Mouse (Mus musculus) hindbrain, postnatal 0 days (tissue): ENCODE results near the gene Epop. TPM values are rescaled to one million over a fixed set of nuclear protein-coding genes. Genes with fewer than 3 reads are reported as not detected.
"Not testable (repeated sequence)": the region's sequence is repeated elsewhere in the genome, so short reads cannot be mapped to it uniquely, and the experiment has no call there.

ENCODE experiments used
- ATAC-seq: fragments of 200-750 bp; cut with Nextera tagmentation; 2 replicates; pipeline ENCODE4 v1.8.0; 2017; ENCODE audit warnings: mild to moderate bottlenecking, moderate TSS enrichment, moderate library complexity
- DNase-seq: peaks from one replicate; pipeline ENCODE4 v3.0.0-alpha.2; 2015; ENCODE audit warnings: low spot score
- H3K27ac ChIP-seq: fragments of 300-500 bp; sonication (generic); 2 replicates; pipeline ENCODE4 v1.5.1; 2014; ENCODE audit warnings: mild to moderate bottlenecking
- H3K27me3 ChIP-seq: fragments of 300-500 bp; sonication (generic); 2 replicates; pipeline ENCODE4 v1.6.1; 2014; ENCODE audit warnings: low read length, mixed read lengths; ENCODE audit not compliant: insufficient read depth
- H3K36me3 ChIP-seq: fragments of 300-500 bp; sonication (generic); 2 replicates; pipeline ENCODE4 v1.6.1; 2014; ENCODE audit warnings: low read length, mixed read lengths; ENCODE audit not compliant: insufficient read depth
- H3K4me1 ChIP-seq: fragments of 300-500 bp; sonication (generic); 2 replicates; pipeline ENCODE4 v1.6.1; 2014; ENCODE audit warnings: antibody characterized with exemption, low read length, mixed read lengths; ENCODE audit not compliant: insufficient read depth
- H3K4me2 ChIP-seq: fragments of 300-500 bp; sonication (generic); 2 replicates; pipeline ENCODE4 v1.6.1; 2014; ENCODE audit warnings: low read depth, mild to moderate bottlenecking, low read length, moderate library complexity, mixed read lengths
- H3K4me3 ChIP-seq: fragments of 300-500 bp; sonication (generic); 2 replicates; pipeline ENCODE4 v1.5.1; 2014; ENCODE audit warnings: low read length
- H3K9ac ChIP-seq: fragments of 300-500 bp; sonication (generic); replicated peaks from 2 replicates; pipeline ENCODE4 v1.6.1; 2014; ENCODE audit warnings: mild to moderate bottlenecking, low read length, moderate library complexity, mixed read lengths
- H3K9me3 ChIP-seq: fragments of 300-500 bp; sonication (generic); 2 replicates; pipeline ENCODE4 v1.6.1; 2016; ENCODE audit warnings: low read length, mixed read lengths
- CTCF ChIP-seq: IDR thresholded peaks from 2 replicates; pipeline ENCODE4 v1.5.1; 2016; ENCODE audit warnings: antibody characterized with exemption, control low read depth, low read depth
- WGBS: fragments of 180-500 bp; shearing (Covaris S2); extraction: QIAGEN DNeasy Blood & Tissue Kit; methylation state at CpG from one replicate; pipeline ENCODE4 v1.1.7; 2014; 5-methylcytosine and 5-hydroxymethylcytosine counted together
- polyA plus RNA-seq: library from polyadenylated mRNA; unstranded; fragments of >200 nt; fragmentation: Nextera tagmentation; extraction: Ambion mirVana; gene quantifications from 2 replicates; pipeline ENCODE4 v1.2.1, GENCODE M21; 2015
- total RNA-seq: library from RNA; depleted of rRNA; stranded (reverse); fragments of >200 nt; gene quantifications from 2 replicates; pipeline ENCODE4 v1.2.3, GENCODE M21; 2014

Gene Epop
- total and polyA plus RNA-seq, 2 experiments from 2014 or later, result 2.4 to 11.0 TPM

DNA sequence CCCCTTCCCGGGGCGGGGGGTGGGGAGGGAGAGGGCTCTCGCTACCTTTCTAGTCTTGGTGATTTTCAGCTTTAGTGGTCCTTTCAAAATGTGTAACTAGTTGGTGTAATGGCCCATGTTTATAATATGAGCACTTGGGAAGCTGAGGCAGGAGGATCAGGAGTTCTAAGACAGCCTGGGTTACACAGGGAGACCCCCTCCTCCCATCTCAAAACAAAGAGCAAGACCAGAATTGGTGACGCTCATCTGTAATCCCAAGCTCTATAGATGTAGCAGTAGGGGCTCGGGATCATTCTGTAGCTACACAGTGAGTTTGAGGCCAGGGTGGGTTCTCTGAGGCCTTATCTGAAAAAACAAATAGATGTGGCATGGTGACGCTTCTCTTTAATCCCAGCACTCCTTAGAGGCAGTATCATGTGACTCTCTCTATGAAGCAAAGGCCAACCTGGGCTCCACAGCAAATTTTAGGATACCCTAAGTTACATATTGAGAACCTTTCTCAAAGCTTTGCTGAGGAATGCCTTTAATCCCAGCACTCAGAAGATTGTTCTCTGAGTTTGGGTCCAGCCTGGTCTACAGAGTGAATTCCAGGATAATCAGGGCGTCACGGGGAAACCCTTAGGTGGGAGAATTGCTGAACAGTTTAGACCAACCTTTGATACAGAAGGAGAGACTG is 14.0 kb upstream of the Epop start:
- WGBS, result 84% methylated on average over 8 of the region's 8 CpGs
- no peak for DNase-seq
- ATAC-seq, result no peak
- H3K36me3 ChIP-seq, result no peaks in the 10 kb centered on the region
- no peak overlapping the region for H3K27ac ChIP-seq
- no peak overlapping the region for H3K9ac ChIP-seq
- H3K27me3 ChIP-seq, result no peaks in the 10 kb centered on the region
- no peaks in the 10 kb centered on the region for H3K4me1 ChIP-seq
- H3K9me3 ChIP-seq, result no peaks in the 10 kb centered on the region
- H3K4me3 ChIP-seq, result no peak overlapping the region
- H3K4me2 ChIP-seq, result no peak overlapping the region
- TF ChIP-seq CTCF, result no peak

DNA sequence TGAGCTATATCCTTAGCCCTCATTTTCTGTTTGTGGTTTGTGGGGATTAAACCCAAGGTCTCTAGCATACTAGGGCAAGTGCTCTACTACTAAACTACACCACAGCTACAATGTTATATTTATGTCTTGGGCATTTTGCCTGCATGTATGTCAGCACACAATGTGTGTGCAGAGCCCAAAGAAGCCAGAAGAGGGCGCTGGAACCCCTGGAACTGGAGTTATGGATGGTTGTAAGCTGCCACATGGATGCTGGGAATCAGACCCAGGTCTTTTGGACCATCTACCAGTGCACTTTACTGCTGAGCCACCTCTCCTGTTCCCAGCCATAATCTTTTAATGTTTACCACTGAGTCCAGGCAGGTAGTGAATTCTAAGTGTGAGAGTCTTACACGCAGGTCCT is 13.2 kb upstream of the Epop start:
- TF ChIP-seq CTCF, result peak; percentile 22; the same call in 1 of the 2 replicates
- DNase-seq, result no peak
- 55% methylated on average over 2 of the region's 2 CpGs for WGBS
- Histone ChIP-seq H3K27ac (no peak overlapping the region), H3K4me2 (no peak overlapping the region), H3K9ac (no peak overlapping the region), H3K4me3 (no peak overlapping the region), H3K9me3 (no peaks in the 10 kb centered on the region), H3K4me1 (no peaks in the 10 kb centered on the region), H3K36me3 (no peaks in the 10 kb centered on the region), H3K27me3 (no peaks in the 10 kb centered on the region)
- ATAC-seq, result no peak

DNA sequence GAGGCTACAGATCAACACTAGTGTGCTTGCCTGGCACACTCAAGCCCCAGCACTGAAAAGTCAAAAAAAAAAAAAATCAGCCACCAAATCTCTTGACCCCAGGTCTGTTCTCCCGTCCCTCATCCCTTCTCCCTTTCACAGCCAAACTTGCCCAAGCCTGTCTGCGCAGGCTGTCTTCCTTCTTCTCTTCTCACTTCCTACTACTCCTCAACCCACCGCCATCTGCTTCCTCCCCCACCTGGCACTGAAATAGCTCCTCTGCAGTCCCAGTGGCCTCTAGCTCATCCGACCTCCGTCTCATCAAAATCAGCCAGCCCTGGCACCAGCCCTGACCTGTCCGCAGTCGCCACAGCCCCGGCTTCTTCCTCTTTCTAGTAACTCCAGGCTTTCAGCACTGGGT is 12.2 kb upstream of the Epop start:
- Histone ChIP-seq H3K27me3 (no peaks in the 10 kb centered on the region), H3K36me3 (no peaks in the 10 kb centered on the region), H3K9ac (no peak overlapping the region), H3K4me2 (no peak overlapping the region), H3K27ac (no peak overlapping the region; the same call in 1 of the 2 replicates), H3K9me3 (no peaks in the 10 kb centered on the region), H3K4me1 (no peaks in the 10 kb centered on the region), H3K4me3 (no peak overlapping the region)
- DNase-seq, result no peak
- 54% methylated on average over 8 of the region's 8 CpGs for WGBS
- no peak for TF ChIP-seq CTCF
- peak; percentile 49; the same call in 1 of the 2 replicates for ATAC-seq

DNA sequence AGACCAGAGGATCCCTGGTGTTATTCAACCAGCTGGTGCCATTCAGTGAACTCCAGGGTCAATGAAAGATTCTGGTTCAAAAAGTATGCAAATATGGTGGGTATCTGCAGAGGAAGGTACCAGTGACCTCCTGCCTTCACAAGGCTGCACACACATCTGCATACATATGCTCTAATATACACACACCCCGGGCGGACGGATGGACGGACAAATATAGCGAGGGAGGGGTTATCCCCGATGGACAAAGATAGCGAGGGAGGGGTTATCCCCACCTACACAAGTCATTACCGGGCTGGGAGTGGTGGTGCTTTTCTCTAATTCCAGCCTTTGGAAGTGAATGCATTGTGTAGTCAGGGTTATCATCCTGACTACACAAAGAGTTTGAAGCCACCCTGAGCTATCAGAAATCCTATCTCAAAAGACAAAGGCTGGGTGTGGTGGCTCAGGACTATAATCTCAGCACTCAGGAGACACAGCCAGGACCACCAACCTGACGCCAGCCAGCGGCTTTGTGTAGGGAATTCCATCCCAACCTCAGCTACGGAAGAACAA is 6.0 kb upstream of the Epop start:
- H3K27me3 ChIP-seq, result peaks cover 12% of the 10 kb centered on the region; the same call in 1 of the 2 replicates

DNA sequence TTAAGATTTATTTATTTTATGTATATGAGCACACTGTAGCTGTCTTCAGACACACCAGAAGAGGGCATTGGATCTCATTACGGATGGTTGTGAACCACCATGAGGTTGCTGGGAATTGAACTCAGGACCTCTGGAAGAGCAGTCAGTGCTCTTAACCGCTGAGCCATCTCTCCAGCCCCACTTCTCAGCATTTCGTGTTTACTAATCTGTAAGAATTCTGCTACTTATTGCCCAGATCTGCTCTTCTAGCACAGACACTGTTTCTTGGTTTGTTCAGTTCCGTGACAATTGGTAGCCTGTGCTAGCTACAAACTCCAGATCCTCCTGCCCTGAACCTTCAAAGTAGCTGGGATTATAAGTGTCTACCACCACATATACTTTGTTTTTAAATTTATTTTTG is 2.9 kb upstream of the Epop start:
- H3K9me3 ChIP-seq, H3K27ac ChIP-seq, H3K4me3 ChIP-seq, H3K36me3 ChIP-seq, DNase-seq, H3K9ac ChIP-seq, H3K4me2 ChIP-seq, H3K4me1 ChIP-seq, ATAC-seq: not testable (repeated sequence)
- 87% methylated on average over 4 of the region's 4 CpGs for WGBS
- H3K27me3 ChIP-seq, result peaks cover 30% of the 10 kb centered on the region

More for the DNA sequence above, 6.0 kb upstream of the Epop start:
- no peak for TF ChIP-seq CTCF
- DNase-seq (no peak), ATAC-seq (no peak)
- WGBS, result 85% methylated on average over 11 of the region's 11 CpGs
- H3K9ac ChIP-seq, result no peak overlapping the region
- H3K4me1 ChIP-seq, result no peaks in the 10 kb centered on the region
- no peak overlapping the region for H3K27ac ChIP-seq
- no peak overlapping the region for H3K4me3 ChIP-seq
- no peak overlapping the region for H3K4me2 ChIP-seq
- no peaks in the 10 kb centered on the region for H3K9me3 ChIP-seq
- no peaks in the 10 kb centered on the region for H3K36me3 ChIP-seq

DNA sequence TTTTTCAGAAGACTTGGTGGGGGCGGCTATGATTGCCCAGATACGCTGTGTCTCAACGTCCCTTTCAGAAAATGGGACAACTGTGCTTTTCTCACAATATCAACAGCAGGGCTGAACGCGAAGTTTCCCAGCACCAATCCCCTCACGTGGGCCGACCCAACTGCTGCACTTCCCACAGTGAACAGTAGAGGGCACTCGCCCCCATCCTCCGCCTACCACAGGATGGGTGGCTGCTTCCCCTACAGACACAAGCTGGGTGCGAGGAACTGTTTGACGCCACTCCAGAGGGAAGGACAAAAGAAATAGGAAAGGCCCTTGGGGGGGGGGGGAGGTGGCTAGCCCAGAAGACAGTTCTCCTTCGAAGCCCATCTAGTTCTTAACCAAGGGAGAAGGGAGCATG is 2.4 kb upstream of the Epop start:
- peak; percentile 55; the same call in 1 of the 2 replicates for ATAC-seq
- Histone ChIP-seq H3K4me1 (no peaks in the 10 kb centered on the region), H3K9me3 (no peaks in the 10 kb centered on the region), H3K27ac (no peak overlapping the region), H3K27me3 (peaks cover 33% of the 10 kb centered on the region), H3K4me3 (no peak overlapping the region), H3K9ac (no peak overlapping the region), H3K4me2 (no peak overlapping the region), H3K36me3 (no peaks in the 10 kb centered on the region)
- DNase-seq, result peak; percentile 76
- peak; percentile 98 for TF ChIP-seq CTCF
- 3% methylated on average over 12 of the region's 12 CpGs for WGBS

DNA sequence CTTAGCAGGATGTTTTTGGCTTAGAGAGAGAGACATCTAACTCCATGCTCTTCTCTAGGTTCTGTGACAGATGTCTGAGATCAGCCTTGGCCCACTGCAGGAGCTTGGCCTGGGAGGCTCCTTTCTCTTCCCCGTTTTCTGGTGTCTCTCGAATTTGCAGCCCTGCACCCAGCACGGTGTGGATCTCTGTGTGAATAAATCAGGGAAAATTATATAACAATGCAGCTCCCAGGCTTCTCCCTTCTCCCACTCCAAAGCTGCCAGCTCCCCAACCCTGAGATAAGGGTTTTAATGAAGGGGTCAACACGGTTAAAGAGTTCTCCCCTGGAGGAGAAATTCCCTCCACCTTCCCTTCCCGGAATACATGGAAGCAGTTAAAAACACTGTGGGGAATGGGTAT is 2.0 kb upstream of the Epop start:
- Histone ChIP-seq H3K36me3 (no peaks in the 10 kb centered on the region), H3K4me3 (no peak overlapping the region), H3K9me3 (no peaks in the 10 kb centered on the region), H3K4me1 (no peaks in the 10 kb centered on the region), H3K27ac (no peak overlapping the region), H3K27me3 (peaks cover 36% of the 10 kb centered on the region), H3K9ac (no peak overlapping the region), H3K4me2 (no peak overlapping the region)
- WGBS, result 16% methylated on average over 5 of the region's 5 CpGs
- no peak for ATAC-seq
- no peak for DNase-seq
- no peak for TF ChIP-seq CTCF
